Mouse (Mus musculus) mouse trophoblast stem cell (cell line): Measurements from ENCODE around the gene 4931409K22Rik.

Experiments used
- in situ Hi-C, 2 experiments: fragments of 300-500 bp; cut with MseI, MboI; formaldehyde crosslinking; loops; 2 replicates in 1 of 2; 3 replicates in 1 of 2; pipeline ENCODE4 v1.15.1; 2025

Gene 4931409K22Rik

DNA sequence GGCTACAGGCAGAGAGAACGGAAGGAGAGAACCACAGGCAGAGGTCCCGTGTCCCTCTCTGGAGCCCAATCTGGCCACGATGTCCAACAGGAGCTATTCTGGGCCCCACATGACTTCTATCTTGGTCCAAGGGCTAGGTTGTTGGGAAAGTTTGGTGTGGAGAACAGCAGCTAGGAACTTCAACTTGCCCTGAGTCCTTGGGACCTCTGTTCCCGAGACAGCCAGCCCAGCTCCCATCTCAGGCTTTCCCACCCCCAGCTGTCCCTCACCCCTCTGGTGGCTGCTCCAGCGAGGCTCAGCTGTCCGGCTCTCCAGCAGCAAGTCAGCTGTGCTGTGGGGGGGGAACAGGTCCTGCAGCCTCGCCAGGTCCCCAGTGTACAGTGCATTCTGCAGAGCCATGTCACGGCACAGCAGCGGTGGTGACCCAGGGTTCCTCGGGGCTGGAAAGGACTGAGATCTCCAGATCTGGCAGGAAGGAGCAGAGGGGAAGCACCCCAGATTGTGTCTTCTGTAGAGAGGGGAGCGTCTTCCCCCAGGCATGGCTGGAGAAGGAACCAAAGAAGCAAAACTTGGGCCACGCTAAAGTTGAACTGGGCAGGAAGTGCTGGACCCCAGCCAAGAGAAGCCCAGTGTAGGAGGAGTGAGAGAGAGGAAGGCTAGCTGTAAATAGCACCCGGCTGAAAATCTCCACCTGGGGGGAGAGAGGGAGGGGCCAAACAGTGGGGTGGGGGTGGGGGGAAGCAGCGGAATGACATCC, 16.0 kb downstream of the 4931409K22Rik start, which contains the start of gene Asb10:
Asb10 (minus strand) TSS at position 592 of the 757 bp plus-strand sequence.
- in situ Hi-C loops: no loop called here

DNA sequence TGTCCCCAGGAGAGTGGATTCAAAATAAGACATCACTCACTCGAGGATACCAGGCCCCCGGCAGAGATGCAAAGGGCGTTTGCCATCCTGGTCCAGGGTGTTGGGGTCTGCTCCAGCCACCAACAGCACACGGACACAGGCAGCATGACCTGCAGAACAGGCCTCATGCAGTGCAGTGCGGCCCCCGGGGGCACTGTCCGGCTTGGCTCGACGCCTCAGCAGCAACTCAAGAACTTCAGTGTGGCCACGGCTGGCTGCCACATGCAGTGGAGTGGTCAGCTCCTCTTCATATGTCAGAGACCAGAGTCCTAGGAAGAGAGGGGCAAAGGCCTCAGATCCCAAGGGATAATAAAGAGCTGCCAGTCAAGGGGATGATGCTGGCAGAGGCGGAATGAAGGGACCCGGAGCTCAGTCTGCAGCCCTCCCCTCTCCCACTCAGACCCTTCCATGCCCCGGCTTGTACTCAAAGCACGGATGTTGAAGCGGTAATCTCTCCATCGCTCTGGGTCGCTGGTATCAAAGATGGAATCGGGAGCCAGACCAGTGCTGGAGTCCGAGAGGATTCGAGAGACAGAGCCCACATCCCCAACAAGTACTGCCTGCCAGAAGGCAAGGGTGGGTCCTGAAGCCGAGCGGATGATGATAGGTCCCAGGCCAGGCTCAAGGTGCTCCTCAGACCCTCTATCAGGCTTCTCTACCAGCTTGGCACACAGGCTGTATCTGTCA, 16.9 kb downstream of the 4931409K22Rik start:
- in situ Hi-C loops: no loop called here

DNA sequence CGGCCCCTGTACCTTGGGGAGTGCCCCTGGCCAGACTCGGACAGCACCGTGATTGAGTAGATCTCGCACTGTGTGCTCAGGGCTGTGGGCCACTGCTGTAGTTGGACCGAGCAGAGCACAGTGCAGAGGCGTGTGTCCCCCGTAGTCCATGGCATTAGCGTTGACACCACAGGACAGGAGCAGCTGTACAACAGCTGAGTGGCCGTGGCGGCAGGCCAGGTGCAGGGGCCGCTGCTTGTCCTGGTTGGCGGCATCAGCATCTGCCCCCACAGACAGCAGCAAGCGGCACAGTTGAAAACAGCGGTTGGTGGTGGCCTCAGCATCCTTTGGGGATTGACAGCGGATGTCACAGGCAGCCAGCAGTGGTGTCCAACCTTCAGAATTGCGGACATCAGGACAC, 19.0 kb downstream of the 4931409K22Rik start:
- in situ Hi-C loops: no loop called here

DNA sequence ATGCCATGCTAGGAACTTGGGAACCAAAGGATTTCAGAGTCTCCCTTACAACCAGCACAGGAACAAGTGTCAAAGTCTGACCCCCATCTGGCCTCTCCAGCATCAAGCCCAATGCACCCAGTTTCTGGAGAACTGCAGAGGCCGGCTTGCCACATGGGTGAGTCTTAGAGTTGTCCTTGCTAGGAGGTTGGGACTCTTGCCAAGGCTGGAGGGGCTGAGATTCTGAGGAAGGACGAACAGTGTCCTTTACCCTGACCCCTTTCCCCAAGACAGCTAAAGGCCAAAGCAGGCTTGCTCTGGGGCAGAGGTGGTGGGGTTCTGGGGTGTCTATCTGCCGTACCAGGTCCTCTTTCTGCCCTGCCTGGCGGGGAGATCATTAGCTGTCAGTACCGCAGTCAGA, 20.1 kb downstream of the 4931409K22Rik start:
- in situ Hi-C loops: no loop called here

DNA sequence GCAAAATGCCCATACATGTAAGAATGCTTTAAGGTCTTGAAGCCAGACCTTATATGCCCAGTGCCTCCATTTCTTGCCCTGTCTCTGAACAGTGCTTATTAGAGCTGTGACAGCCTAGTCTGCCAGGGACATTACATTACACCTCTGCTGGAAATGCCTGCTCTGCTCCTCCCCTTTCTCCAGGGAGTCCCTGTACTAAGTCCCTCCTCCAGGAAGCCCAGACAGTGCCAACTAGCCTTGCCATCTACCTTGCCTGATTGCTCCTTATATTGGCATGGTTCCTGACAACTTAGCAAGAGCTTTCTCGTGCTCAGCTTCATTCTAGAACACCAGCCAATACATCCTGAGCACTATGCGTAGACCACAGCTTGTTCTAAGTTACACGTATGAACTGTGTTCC, 20.9 kb downstream of the 4931409K22Rik start:
- in situ Hi-C loops: no loop called here

DNA sequence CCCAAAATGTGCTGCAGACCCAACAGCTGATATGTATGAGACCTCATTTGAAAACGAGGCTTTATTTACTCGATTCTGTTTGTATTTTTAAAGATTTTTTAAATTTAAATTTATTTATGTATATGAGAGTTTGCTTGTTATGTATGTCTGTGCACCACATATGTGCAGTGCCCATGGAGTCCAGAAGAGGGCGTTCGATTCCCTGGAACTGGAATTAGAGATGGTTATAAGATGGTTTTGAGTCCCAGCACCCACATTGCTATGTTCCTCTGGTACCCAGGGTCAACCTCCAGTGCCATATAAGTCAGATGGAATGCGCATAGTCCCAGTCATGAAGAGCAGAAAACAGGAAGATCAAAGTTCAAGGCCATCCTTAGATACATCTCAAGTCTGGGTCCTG, 22.3 kb downstream of the 4931409K22Rik start:
- in situ Hi-C loops: no loop called here

DNA sequence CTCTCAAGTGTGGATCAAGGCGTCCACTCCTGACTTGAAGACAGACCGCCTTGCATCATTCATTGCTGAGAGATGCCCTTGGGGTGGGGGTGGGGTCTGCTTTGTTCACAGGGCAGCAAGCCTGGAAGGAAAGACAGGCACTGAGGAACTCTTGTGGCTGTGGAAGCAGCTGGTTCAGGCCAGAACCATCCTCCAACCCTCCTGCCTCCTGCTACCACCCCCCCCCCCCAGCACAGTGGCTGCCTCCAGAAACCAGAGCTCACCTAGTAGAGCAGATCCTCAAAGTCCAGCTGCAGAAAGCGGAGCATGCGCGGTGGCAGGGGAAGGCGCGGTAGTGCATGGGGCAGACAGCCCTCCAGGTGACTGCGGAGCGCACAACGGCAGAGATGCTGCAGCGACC, 23.2 kb downstream of the 4931409K22Rik start:
- in situ Hi-C loops: no loop called here

DNA sequence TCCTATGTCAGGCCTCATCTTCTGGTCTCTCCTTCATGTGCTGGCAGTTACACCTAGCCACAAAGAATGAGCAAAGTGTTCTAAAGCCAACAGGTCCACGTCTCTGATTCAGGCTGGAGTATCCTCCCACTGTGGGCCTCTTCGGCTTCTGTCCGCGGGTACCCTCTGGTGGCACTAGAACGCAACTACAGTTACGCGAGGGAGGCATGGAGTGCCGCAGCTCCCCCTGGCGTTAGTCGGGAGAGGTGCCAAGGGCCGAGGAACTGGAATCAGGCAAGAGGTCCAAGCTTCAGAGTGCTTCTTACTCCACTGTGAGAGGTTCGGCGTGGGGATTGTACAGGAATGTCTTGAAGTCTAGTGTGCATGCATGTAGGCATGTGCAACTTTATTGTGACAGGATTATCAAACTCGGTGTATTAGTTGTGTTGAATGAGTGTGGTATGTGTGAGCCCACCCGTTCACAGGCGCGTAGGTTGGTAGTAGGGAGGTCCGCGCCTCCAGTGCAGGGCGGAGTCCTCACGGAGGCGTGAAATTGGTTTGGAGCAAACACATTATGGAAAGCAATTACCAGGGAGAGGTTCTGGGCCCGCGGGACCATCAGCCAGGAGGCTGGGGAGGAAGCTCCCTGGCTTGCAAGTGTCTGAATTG, 26.4 kb downstream of the 4931409K22Rik start:
- in situ Hi-C loops: no loop called here

DNA sequence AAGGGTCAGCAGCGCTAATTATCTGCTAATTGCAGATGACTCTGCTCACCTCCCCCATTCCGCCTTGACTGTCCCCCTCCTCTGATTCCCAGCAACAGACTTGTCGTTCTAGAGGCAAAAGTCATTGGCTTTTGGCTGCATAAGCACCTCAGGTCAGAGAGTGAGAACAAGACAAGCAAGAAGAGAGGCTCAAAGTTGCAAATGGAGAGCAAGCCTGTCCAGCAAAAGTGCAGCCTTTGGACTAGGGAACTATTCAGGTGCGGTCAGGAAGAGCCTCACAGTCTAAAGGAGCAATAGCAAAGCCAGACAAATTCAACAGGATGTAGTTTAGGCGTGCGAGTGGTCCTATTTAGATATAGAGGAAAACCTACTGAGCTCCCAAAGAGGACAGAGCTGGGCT, 28.8 kb downstream of the 4931409K22Rik start:
- in situ Hi-C loops: no loop called here

DNA sequence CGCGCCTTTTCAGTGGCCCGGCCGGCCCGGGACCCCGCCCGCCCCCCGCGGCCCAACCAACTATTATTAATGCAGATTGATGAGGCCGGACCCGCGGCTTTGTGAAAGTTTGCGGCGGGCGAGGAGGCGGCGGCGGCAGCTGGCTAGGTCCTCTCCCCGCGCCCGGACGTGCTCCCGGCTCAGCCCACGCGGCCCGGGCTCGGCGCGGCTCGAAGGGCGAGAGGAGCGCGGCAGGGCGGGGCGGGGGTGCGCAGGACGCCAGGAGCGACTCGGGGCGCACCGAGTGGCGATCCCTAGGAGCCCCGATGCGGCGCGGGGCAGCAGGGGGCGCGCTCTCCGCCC, 29.7 kb downstream of the 4931409K22Rik start, which contains the start of gene Gbx1:
Gbx1 (minus strand) TSS at position 314 of the 342 bp plus-strand sequence.
- in situ Hi-C loops: no loop called here

DNA sequence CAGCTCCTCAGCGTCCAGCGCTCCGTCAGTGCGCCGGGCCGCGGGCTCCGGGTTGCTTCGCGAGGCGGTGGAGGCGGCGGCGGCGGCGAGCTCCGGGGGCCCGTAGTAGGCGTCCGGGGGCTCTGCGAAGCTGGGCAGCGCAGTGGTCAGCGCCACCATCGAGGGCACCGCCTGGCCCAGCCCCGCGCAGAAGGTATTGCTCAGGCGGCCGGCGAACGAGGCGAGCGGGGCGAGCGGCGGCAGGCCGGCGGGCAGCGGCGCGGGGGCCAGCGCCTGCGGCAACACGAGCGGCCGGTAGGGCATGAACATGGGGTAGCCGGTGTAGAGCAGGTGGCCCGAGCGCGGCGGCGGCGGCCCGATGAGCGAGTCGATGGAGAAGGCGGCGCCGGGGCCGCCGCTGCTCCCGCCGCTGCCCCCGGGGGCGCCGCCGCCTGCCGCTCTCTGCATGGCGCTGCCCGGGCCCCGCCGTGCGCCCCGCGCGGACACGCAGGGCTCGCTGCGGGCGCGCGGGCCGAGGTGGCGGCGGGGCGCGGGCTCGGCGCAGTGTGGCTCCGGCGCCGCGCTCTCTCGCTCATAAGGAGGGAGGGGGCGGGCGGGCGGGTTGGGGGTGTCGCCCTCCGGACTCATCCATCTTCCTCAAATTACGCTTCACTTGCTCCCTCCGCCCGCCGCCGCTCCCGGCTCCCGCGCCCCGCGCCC, 30.3 kb downstream of the 4931409K22Rik start:
- in situ Hi-C loops: no loop called here

DNA sequence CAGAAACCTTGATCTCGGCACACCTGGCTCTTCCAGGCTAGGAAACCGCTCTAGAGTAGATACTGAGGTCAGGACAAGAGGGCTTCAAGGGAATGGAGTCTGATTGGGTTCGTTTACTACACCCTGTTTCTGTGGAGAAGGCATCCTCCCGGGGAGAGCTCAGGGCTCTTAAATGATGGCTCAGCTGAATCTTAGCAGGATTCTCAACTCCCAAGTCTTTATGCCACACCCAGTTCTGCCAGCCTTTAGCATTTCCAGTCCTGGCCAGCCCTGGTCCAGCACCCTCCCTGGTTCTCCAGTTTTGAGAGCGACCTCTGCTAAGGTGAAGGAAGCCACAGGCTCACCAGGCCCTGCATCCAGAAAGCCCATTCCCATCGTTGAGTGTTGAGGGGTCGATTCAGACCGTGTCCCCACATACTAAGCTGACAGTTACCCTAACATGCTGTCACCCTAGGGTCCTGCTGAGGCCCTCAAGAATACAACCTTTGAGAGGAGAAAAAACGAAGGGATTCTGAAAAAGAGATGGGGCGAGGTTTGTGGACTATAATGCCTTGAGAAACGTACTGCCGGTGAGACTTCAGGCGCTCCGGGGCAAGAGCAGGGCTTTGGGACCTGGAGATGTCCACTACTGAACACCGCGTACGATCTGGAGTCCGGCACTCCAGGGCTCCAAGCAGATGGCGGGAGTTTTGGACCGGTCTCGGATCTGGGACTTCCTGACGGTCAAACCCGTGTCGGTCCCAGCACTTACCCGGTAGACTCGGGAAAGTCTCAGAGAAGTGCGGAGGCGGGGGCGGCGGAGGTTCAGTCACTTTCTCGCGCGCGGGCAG, 31.0 kb downstream of the 4931409K22Rik start:
- in situ Hi-C loops: no loop called here

DNA sequence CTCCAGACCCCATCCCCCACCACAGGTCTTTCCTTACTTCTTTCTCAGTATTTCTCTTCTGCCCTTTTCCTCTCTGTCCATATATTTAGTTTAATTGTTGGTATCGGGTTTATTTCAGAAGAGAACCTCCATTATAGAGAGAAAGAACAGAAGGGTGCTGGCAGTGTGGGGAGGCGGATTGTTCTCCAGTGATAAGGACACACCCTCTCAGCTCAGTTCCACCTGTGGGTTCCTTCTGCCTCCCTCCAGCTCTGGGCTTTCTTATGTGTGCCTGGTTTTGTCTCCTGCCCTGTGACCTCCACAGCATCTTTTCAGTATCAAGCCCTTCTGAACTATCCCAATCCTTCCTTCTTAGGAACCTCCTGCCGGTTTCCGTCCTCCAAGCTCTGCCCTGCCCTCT, 32.1 kb downstream of the 4931409K22Rik start:
- in situ Hi-C loops: no loop called here

DNA sequence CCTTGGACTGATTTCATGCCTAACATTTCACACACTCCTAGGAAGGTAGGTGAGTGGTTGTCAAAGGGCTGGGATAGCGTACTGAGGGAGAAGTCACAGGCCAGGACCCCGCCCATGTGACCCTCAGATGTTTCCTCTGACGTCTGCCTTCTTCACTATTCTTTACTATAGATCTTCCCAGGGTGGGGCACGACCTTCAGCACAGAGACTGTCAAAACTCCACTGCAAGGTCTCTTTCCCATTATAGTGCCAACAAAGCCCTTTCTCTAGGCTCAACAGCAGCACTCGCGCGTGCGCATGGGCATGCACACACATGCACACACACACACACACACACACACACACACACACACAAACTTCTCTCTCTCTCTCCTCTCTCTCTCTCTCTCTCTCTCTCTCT, 32.8 kb downstream of the 4931409K22Rik start:
- in situ Hi-C loops: no loop called here

DNA sequence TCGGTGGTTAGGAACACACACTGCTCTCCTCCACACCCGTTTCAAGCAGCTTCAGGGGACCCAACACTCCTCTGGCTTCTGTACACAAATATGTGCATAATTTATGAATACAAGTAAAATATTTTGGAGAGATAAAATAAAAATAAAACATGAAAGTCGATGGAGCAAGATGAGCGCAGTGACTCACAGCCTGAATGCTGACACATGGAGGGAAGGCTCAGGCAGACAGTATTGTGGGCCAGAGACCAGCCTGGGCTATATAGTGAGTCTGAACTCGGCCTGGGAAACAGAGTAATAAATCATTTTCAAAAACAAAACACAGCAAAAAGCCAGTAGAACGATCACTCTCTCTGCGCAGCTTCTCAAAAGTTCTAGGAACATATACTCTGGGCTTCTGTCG, 35.2 kb downstream of the 4931409K22Rik start:
- in situ Hi-C loops: no loop called here

DNA sequence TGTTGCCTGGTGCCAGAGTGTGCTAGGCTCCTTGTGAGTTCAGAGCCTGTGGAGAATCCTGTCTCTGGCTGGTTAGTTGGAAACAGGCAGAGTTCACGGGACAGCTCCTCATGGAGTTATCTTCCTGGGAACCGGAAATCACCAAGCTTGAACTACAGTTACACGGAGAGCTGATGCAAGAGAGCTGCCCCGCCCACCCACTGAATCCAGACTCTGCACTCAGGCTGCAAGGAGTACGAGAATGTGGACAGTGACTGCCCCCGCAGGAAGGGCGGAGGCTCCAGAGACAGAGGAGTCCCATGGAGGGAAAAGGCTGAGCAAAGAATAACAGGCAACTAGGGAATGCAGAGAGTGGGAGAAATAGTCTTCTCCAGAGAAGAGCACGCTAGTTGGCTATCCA, 44.3 kb downstream of the 4931409K22Rik start:
- in situ Hi-C loops: no loop called here

DNA sequence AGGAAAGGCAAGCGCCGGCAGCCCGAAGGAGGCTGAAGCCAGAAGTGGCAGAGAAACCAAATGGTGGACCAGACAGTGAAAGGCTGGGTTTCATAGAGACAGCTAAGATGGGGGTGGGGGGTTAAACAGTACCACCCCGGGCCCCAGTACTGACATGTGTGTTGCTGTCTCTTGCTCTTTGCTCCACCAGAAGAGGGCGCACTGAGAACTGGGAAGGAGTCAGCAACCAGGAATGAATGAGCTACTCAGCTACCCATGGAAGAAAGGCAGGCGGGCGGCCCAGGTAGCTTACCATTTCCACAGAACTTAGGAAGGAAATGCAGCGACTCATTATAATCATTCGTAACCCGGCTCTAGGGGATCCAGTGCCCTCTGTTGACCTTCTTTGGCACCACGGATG, 46.0 kb downstream of the 4931409K22Rik start:
- in situ Hi-C loops: no loop called here

DNA sequence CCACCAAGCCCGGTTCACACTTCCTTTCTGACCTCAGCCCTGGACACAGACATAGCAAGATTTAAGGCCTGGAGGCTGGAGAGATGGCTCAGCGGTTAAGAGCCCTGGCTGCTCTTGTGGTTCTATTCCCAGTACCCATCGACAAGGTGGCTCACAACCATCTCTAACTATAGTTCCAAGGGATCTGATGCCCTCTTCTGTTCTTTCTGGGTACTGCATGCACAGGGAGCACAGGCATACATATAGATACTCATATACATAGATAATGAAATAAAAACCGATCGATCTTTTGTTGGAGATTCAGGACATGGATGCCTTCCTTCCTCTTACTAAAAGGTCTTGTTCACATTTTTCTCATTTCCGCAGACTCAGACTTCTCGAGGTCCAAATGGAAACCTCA, 48.2 kb downstream of the 4931409K22Rik start:
- in situ Hi-C loops: no loop called here

DNA sequence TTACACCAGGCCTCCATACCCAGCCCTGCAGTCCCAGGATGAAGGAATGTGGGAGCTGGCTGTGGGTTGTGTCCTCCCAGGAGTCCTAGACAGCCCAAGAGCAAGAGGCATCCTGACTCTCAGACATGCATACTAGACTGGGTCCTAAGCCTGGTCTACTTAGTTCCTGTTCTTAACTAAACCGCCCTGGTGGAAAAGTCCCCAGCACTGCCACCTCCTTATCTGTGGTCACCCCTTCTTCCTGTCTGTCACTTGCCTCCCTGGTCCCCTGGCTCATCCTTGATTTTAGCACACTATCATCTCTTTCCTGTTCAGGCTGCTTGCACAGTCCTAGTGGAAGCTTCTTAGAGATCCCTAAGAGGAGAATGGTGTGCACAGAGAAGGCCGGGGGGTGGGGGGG, 51.1 kb downstream of the 4931409K22Rik start:
- in situ Hi-C loops: no loop called here

DNA sequence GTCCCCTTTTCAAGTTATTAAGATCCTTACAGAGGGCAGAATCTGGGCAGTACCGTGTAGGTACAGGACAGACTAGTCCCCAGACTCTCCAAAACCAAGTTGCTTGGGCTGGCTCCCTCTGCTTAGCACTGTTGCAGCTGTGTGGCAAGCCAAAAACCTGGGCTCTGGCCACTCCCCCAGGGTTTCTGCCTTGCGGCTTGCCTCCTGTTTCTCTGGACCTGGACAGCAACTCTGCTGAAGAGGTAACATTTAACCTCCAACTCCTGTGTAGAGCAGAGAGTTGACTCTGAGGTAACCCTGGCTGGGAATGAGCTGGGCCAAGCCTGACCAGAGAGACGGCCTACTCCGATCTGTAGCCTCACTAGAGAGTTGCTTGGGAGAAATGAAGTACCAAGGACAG, 53.8 kb downstream of the 4931409K22Rik start:
- in situ Hi-C loops: no loop called here

DNA sequence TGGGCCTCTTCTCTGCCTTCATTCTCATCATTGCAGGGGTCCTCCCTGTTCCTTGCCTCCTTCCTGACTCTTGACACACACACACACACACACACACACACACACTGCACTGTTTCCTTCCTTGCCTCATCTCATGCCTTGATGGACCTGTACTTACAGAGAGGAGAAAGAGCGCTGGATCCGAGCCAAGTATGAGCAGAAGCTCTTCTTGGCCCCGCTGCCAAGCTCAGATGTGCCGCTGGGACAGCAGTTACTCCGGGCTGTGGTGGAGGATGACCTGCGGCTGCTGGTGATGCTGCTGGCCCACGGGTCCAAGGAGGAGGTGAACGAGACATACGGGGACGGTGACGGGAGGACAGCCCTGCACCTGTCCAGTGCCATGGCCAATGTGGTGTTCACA, 55.8 kb downstream of the 4931409K22Rik start:
- in situ Hi-C loops: no loop called here
